Mouse (Mus musculus): ENCODE results near the gene Adap2.

DNA sequence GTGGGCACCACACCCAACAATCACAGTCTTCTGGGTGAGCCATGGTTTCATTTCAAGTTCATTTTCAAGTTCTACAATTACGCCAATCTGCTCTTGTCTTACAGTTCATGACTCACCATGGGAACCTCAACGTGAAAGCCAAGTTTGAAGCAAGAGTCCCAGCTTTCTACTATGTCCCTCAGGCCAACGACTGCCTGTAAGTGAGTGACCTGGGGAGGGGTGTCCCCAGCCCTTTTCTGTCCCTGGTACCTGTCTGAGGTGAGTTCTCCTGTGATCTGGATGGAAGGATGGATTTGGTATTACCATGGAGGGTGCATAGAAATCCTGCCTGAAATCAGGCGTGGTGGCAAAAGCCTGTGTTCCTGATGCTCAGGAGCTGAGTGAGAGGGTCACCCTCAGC lies 2.9 kb downstream of the Adap2 start:
- TF ChIP-seq POLR2A (IDR thresholded peaks at IDR 0.05; ENCODE audit: low read depth, low read length) (no peak), CTCF (IDR thresholded peaks at IDR 0.05; ENCODE audit: borderline replicate concordance, insufficient read depth, low read length) (no peak)
